Mouse (Mus musculus) gastrocnemius, adult 8-10 months (tissue): ENCODE data around the gene Cd207. TPM values are rescaled to one million over a fixed set of nuclear protein-coding genes. Genes with fewer than 3 reads are reported as not detected.
A peak's percentile ranks its signal among the peaks of the same experiment; 100 is the strongest.

Experiments used
- DNase-seq, 2 experiments: peaks; one replicate each; pipeline ENCODE4 v3.0.0; 2022; ENCODE audit warnings: low spot score in 2 of 2
- total RNA-seq, 4 experiments: library from RNA; stranded (reverse); gene quantifications; 2 replicates each; pipeline ENCODE4 v1.2.4; 2022

Cd207 gene
- not detected for total RNA-seq

DNA sequence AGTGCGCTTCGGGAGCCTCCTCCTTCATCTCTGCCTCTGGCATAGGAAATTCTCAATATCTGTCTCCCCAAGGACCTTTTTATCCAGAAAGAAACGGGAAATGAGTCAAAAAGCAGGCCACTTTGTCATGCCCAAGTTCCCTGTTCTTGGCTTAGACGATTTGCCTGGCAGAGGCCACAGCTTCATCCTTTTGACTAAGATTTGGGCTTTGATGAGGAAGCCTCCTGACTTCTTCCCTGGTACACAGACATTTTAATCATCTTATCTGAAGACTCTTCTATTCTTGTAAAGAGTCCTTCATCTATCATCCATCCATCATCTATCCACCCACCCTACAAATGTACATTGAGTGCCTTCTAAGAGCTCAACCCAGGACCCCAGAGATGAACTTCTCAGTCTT is at the start of gene Cd207:
Gene Cd207, minus strand, starts transcription at position 101 of the 400 bp plus-strand sequence.
- no peak for DNase-seq

DNA sequence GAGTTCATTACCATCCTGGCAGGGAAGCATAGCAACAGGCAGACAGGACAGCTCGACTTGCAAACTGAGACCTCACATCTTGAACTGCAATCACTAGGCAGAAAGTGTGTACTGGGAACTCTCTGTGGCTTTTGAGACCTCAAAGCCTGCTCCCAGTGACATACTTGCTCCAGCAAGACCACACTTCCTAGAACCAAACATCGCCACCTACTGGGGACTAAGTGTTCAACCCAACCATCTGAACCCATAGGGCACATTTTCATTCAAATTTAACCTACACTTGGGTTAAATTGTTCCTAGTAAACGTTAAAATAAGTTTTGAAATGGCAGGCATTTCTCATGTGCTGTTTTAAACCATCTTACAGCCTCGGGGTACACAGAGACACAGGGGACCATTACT is 49.5 kb upstream of the Cd207 start:
- DNase-seq, result no peak

DNA sequence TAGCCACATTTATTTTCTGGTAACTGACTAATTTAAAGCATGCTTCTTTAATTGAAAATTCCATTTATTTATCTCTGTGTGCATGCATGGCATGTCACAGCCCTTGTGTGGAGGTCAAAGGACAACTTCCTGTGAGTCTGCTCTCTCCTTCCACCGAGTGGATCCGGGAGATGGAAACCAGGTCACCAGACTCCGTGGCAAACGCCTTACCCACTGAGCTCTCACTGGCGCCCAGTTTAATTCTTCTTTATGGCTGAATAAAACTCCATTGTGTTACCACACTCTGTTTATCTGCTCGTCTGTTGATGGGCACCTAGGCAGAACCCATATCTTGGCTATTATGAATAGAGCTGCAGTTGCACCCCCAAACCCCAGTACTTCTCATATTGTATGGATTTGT is 44.9 kb upstream of the Cd207 start:
- no peak for DNase-seq

DNA sequence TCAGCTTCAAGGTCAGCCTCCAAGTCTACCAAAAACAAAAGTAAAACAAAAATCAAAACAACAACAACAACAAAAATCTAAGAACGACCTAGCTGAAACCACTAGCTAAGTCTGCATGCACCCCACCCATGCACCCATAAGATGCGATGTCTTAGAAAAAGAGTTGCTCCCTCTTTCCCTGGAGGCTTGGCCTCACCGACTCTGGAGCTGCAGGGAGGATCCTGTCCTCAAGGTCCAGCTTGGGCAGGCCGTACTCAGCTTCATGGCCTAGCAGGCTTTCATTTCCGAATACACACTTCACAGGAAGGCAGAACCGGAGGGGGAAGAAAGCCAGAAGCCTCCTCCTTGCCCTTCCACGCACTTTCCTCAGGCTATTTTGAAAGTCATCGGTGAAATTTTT is 39.4 kb upstream of the Cd207 start:
- DNase-seq, result no peak

DNA sequence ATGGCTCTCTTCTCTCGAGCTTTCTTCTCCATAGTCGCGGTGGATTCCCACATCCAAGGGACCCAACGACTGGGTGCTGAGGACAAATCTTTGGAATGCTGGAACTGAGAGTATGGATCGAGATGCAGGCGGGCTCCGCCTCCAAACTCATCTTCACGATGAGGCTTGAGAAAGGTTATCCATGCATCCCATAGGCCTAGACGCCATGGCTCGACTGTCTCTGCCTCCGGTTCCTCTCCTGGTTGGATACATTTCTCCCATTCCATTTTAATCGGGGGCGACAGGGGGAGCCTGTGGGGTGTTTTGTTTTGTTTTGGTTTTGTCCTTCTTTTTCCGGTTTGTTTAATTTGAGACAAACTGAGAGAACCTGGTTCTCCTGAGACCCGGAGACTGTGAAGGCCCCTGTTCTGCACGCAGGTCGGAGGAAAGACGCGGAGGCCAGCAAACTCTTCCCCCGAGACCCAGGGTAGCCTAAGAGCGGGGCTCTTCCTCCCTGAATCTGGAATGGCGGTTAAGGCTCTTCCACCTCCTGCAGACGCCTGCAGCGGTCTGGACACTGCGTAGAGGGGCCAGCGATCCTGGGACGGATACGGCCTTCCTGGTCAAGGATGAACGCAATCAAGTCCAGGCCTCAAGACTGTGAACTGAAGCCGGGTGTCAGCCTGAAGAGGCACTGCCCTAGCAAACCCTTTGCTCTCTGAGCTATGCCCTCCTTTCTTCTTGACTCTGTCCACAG is 38.0 kb upstream of the Cd207 start:
- no peak for DNase-seq

DNA sequence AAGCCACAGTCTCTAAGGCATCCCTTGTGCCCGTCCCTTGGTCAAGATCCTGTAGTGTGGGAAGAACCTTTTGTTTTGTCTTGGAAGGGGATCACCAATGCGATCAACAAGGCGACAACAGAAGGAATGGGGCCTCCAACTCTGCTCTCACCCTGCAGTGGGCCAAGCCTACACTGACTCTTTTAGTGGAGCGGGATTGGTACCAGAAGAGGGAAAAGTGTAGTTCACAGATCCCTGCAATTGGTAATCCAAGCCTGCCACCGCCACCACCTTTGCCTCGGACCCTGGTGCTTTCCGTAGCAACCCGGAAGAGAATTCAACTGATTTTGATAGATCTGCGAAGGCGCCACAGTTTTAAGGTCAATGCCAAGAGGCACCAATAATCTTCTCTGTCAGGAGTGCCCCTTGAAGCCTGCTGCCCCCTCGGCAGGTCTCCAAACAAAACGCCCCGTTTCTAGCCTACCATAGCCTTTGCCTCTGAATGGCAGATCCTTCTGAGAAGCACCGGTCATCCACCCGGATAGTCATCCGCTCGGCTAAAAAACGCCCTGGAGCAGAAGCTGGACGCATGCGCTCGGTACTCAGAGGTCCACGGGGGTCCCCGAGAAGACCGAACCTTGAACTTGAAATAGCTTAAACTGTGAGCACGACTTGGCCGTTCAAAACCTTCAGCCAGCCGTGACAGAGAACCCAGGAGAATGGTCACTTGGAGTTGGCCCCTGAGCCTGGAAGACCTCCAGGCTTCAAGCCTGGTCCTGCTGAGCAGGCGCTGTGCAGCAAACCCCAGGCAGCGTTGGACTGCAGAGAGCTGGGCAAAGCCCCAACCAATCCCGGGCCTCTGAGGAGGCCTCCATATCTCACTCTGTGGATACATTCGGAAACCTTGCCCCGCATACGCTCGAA is 36.8 kb upstream of the Cd207 start:
- no peak for DNase-seq

DNA sequence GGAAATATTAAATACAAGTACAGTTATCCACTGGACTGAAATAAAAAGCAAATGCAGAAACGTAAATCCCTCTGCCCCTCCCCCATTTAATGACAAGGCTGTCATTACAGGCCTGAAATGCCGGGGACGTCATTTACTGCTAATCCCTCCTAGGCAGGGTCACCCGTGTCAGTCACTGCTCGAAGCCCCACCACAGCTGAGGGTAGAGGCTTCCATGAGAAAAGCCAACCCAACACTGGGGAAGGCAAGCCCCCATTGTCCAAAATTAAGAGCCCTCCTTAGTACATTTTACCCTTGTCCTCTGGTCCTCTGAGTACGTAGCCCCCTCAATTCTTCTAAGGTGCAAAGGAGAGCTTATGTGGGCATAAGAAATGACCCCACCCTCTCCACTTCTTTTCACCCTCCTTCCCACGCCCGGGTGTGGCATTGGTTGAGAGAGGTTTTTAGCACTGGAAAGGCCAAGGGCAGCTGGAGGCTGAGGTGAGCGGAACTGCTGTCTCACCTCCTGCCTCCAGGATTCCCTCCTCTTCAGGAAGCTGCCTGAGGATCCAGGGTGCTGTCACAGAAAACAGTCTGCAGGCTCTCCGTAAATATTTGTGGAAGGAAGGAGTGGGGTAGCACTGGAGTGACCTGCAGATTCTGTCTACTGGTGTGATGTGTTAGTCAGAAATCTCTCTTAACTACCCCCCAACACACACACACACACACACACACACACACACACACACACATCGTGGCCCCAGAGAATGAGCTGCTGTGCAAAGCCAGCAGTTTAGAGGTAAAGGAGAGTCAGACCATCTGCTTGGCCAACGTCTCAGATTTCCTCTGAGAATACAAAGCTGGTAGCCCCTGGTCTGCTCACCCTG is 35.8 kb upstream of the Cd207 start:
- DNase-seq, result no peak

DNA sequence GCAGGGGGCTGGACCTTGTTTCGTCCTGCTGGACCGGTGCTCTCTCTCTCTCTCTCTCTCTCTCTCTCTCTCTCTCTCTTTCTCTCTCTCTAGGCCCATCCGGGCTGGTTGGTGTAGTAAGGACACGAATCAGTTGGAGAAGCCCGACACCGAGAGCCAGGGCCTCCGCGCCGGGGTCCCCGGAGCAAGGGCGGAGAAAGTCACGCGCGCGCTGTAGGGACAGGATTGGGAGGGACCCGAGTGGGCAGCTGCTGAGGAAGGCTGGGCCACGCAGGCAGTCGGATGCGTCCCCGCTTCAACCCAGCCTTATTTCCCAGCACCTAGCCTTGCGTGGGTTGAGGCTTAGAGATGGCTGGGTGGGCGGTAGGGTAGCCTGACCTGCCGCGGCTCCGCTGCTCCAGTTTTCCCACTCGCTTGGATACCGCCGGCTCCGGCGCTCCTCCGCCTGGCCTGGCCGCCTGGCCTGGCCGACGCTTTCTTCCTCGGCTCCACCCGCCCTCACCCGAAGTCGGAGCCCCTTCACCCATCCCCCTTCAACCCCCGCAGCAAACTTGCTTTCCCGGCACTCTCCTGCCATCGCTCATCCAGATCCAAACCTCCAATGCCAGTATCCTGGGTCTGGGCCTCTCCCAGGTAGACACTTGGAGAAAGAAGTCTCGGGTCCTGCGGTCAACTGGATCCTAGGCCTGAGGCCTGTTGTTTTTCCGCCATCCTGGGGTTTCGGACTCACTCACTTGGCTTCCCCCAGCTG is 34.2 kb upstream of the Cd207 start:
- DNase-seq, result no peak

DNA sequence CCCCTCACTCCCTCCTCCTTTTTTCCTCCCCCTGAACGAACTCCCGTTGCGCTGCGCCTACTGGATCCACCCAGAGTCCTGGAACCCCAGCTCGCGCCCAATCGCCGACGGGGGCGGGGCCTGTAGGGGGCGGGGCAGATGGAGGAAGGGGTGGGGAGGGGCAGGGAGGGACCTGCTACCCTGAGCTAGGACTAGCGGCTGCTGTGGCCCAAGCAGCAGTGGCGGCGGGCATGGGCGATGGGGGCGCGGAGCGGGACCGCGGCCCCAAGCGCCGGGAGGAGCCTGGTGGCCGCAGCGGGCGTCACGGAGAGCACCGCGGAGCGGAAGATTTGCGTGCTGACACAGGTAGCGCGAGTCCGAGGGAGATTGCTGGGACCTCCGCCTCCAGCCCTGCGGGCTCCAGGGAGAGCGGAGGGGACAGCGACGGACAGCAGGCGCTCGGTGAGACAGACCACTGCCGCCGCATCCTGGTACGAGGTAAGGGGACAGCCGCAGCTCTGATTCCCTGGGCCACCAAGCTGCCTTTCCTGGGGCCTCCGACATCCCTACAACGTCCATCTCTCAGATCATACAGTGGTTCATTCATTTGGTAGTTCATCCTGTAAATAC is 33.5 kb upstream of the Cd207 start, which contains the start of gene Vax2:
Gene Vax2, plus strand, starts transcription at position 198 of the 609 bp plus-strand sequence.
- DNase-seq, result peak; percentile 44 to 50

DNA sequence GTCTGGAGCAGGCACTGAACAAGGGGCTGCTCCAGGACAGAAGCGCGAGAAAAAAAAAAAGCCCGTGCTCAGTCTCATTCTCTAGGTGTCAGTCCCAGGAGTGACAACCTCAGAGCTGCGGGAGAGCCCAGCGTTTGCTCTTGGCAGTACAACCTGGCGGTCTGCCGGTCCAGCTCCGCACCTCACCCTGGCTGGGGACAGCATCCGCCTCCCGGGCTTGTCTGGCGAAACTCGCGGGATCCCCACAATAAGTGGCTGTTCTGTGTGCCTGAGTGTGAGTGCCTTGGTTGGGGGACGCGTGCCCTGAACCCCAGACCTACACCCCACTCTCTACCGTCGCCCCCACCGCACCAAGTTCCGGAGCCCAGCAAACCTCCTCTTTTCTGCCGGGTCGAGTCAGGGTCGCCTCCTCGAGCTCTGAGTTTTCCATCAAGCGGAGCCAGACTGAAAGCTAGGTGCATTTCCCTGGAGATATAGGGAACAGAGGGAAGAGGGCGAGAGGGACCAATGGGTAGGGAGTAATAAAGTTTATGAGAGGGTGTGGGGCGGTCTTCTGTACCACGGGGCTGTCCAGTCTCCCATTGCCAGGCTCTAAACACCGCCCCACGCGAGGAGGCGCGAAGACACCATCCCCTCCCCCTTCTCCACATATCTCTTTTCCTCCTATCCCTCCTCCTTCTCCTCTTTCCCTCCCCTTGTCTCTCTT is 32.9 kb upstream of the Cd207 start:
- DNase-seq, result no peak

DNA sequence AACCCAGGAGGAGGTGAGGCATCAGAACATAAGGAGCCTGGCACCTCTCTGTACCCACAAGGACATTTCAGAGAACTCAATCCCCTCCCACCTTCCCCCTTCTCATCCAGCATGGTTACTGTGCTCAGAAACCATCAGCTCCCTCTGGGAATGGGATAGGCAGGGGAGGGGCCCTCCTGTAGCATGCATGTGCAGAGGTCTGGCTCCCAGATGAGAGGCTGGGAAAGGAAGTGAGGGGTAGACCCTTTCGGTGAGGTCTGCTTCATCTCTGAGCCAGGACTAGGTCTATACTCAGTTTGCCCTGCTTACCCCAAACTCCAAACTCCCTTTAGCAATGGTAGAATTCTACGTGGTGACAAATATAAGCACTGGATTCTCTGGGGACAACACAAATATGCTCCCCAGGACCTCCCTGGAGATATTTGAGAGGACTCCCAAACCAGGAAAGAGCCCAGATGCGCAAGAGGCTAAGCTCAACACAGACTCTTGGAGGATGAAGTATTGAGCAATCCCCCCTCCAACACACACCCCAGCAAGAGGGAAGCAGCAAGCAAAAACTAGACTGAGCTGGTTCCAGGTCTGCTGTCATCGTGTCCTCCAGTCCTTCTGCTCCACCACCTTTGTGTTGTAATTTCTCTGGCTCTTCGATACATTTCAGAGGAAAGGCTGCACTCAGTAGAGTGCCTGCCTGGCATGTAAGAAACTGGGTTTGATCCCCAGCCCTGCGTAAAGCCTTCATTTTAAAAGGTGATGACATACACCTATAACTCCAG is 30.3 kb upstream of the Cd207 start:
- DNase-seq, result no peak

DNA sequence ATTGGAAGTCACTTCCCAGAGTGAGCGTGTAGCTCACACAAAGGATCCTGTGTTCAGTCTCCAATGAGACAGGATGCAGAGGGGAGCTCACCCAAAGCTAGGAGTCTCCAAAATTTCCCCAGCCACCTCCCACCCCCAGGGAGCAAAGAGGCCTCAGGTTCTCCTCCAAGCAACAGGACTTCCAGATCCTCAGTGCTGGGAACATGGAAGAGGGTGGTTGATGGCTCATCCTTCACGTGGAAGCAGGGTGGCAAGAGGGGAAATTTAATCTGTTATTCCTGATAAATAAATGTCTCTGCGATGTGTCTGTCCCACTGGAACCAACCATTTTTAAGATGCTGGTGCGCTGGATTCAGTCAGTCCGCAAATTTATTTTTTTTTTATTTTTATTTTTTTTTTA is 27.0 kb upstream of the Cd207 start:
- no peak for DNase-seq

DNA sequence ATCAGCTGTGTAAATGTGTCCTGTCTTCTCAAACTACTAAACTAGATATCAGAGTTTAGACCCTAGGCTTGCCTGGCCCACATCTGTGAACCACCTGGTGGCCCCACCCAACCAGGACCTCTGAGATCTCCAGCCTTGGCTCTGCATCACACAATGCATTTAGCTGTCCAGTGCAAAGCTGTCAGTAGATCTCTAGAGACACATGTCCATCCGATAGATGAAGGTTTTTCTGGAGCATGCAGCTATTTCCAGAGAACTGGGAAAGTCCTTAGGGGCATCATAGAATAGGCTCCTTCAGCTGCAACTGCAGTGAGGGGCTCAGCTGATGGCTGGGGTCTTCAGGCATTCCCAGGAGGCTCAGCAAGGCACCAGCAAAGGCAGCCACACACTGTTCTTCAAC is 26.6 kb upstream of the Cd207 start:
- DNase-seq, result no peak

DNA sequence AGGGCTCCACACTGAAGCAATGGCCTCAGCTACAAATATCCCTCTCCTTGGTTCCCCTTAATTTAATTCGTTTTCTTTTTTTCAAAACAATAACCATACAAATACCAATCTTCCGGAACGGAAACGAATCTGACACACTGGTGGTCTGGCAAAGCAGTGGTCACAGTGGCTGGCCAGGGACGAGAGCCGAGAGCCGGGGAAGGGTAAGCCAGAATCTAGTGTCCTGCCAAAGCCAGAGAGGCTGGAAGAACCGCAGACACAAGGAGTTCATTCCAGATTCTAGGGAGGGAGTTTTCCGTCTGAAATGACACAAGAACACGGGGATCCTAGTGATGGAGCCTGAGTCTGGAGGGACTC is 26.0 kb upstream of the Cd207 start:
- DNase-seq, result no peak

DNA sequence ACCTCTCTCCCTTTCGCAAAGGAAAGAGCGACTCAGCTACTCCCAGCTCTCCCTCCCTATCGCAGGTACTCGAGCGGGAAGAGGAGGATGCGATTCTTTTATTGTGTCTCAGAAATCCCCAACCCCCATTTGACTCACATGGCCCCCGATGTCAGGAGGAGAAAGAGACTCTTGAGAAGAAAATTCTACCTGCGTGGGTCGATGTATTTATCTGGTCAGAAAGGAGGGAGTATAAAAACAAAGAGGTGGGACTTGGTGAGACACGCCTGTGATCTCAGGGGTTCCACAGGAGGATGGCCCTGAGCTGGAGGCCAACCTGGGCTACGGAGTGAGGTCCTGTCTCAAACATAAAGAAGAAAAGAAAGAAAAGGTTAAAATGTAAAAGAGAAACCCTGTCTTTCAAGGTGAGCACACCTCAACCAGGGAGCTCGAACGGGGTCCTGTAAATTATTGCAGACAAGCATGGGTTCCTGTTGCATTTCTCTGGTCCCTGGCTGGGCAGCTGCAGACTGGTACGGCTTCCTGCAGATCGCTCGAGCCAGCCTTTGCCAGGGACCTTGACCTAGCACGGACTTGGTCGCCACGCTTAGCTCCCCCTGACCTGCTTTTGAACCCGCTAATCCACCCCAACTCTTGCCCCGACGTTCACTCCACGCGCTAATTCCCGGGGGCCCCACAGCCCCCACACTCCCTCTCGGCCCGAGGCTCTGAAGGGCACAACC is 25.5 kb upstream of the Cd207 start:
- DNase-seq, result no peak

DNA sequence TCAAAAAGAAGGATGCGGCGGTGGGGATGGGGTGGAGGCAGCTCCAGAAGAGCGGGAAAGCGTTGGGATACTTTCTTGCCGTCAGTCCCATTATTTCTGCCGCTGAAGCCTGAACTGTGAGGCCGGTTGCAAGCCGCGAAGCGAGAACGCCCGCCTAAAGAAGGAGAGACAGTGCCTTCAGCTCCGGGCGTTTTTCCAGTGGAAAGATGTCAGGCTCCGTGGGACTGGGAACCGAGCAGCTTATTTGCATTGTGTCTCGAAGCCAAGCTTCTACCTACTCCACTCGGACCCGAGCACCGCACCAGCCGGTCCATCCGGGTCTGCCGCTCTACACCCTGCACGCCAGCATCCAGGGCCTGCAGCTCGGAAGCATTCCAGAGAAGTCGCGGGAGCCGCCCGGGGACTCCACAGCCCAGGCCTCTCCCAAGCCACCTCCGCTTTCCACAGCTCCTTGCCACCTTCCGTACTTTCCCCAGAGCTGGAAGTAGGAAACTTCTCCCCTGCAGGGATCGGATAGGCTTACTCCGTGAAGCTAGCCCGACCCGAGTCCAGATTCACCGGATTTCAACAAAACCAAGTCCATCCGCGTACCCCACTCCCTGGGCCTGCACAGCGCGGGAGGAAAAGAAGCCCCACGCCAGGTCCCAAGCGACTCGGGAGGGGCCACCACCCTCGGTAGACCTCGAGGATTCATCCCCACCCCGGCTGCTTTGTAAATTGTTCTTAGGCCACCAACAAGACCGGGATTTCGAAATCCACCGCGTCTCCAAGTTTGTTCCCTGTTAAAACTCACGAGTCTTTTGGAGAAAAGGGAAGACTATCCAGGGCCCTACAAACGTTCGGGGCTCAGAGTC is 24.7 kb upstream of the Cd207 start:
- no peak for DNase-seq

DNA sequence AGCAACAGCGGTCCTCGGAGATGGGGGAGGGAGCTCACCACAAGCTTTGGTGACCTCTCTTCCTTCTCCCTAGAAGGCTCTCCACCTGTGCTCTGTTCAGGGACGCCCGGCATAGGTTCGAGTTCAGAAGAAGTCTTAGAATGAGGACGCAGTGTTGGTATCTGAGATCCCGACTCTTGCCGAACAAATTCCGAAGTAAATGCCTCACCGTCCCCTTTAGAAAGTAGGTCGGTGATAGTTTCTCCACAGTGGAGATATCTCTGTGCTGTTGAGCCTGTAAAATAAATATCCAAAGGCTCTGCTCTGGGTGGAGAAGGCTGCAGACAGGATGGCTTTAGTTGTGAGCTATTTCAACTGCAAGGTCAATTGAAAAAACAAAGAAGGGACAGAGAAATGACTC is 23.3 kb upstream of the Cd207 start:
- no peak for DNase-seq

DNA sequence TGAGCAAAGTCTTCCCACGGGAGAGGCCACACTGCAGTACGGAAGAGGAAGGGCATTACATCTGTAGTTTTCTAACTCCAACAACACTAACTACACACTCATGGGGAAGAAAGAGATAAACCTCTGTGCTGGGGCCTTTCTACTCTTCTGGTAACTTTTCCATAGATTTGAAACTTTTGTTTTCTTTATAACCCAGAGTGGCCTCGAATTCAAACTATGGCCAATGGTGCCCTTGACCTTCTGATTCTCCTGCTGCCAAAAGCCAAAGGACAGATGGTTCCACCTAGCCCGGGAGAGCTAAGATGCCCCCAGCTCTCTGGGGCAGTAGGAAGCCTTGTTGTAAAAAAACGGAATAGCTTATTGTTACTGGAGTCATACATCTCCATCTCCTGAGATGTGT is 22.3 kb upstream of the Cd207 start:
- no peak for DNase-seq
